Mouse (Mus musculus): ENCODE data around the gene Gm17174.
"Not testable (repeated sequence)": the region's sequence is repeated elsewhere in the genome, so short reads cannot be mapped to it uniquely, and the experiment has no call there.

DNA sequence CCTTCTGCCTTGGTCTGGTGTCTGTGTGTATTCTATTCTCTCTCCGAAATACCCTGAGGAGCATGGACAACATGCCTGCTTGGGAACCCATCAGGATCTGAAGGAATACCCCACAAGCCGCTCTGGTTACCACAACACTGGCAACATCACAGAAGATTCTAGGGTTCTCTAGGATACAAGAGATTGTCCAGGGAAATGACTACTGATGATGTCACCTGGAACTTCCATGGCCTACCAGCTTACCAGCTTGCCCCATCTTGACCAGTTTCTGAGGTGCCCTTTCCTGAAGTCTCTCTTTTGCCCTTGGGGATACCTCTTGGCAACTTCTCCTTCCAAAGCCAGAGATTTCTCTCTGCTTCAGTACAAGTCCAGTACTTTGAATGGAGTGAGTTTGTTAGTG lies 18.0 kb downstream of the Gm17174 start, which contains the start of gene Gm17175:
- not testable (repeated sequence) for TF ChIP-seq CTCF (IDR thresholded peaks at IDR 0.05; ENCODE audit: insufficient read depth, low read length); POLR2A (IDR thresholded peaks at IDR 0.05; ENCODE audit: borderline replicate concordance, extremely low read depth, low read depth, low read length)

All from lung, adult 2 months (tissue).